17 mouse cellular contexts compared by ENCODE assay signal in the genomic region with DNA sequence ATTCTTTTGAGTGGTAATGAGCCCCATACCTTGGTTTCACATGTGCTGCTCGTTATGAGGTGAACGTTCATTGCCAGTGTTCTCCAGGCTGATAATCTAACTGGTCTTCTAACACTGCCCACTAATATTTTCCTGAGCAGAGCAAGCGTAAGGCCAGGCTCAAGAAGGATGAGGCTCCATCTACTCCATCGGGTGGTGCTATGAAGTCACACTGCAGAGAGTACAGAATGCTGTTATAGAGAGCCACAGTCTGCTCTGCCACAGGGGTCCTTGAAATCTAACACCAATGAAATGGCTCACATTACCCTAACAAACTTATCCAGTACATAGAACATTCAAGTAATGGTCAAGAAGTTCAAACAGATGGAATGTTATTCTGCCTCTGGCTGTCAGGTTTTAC.
"Had no signal": no experiment of that assay in that cellular context is flagged by ENCODE, and none has a peak within 500 bp of the region (broad histone marks: within the 10 kb centered on the region; RNA-seq: fewer than 3 reads in every experiment).

No protein-coding gene starts in this region.

- H3K9me3 ChIP-seq: lung, embryonic 15.5 days; megakaryocyte, embryonic 14.5 days; midbrain, embryonic 13.5 days; midbrain, embryonic 15.5 days; neural tube, embryonic 12.5 days; stomach, embryonic 15.5 days had no signal

- H3K4me3 ChIP-seq: lung, embryonic 15.5 days; megakaryocyte, embryonic 14.5 days; midbrain, embryonic 13.5 days; midbrain, embryonic 15.5 days; neural tube, embryonic 12.5 days; stomach, embryonic 15.5 days had no signal

- H3K27ac ChIP-seq: lung, embryonic 15.5 days; macrophage; midbrain, embryonic 13.5 days; midbrain, embryonic 15.5 days; neural tube, embryonic 12.5 days; stomach, embryonic 15.5 days; stomach, postnatal 0 days had no signal

- H3K4me2 ChIP-seq: lung, embryonic 15.5 days; midbrain, embryonic 11.5 days; midbrain, embryonic 13.5 days; midbrain, embryonic 15.5 days; neural tube, embryonic 12.5 days; stomach, embryonic 15.5 days had no signal

- H3K27me3 ChIP-seq: lung, embryonic 15.5 days; megakaryocyte, embryonic 14.5 days; midbrain, embryonic 13.5 days; midbrain, embryonic 15.5 days; neural tube, embryonic 12.5 days; stomach, embryonic 15.5 days had no signal

- ATAC-seq: lung, postnatal 0 days; midbrain, embryonic 13.5 days; midbrain, embryonic 15.5 days had no signal

- DNase-seq: lung, adult 2 months; lung, postnatal 14 days; lung, postnatal 36 days; right cerebral cortex, postnatal 14 days; thymus, adult 2 months; thymus, postnatal 25 days; thymus, postnatal 4 days had no signal

- H3K9ac ChIP-seq: lung, embryonic 15.5 days; midbrain, embryonic 13.5 days; midbrain, embryonic 15.5 days; neural tube, embryonic 12.5 days; stomach, embryonic 15.5 days had no signal

- H3K36me3 ChIP-seq: lung, embryonic 15.5 days; midbrain, embryonic 15.5 days; stomach, embryonic 15.5 days had no signal

- H3K4me1 ChIP-seq: lung, embryonic 15.5 days; midbrain, embryonic 13.5 days; midbrain, embryonic 15.5 days; neural tube, embryonic 12.5 days; stomach, embryonic 15.5 days had no signal
